ENCODE assay signal across 25 mouse cellular contexts in genomic region chr16:32594701-32595100, GRCm38 (mm10). TPM values are rescaled to one million over a fixed set of nuclear protein-coding genes. Genes with fewer than 3 reads are reported as not detected.
DNase-seq lines count a peak whose midpoint lies in the region; ATAC-seq and TF ChIP-seq lines count a peak whose summit lies in the region.
"Had no signal": no experiment of that assay in that cellular context is flagged by ENCODE, and none has a peak within 500 bp of the region (broad histone marks: within the 10 kb centered on the region; RNA-seq: fewer than 3 reads in every experiment).

No protein-coding gene starts in this region.

- TF ChIP-seq POLR2A in bone marrow macrophage, adult 2 months (IDR thresholded peaks at IDR 0.05; ENCODE audit: borderline replicate concordance, low read depth, low read length), result no peak
- no peak for TF ChIP-seq POLR2A in thymus, adult 2 months (IDR thresholded peaks at IDR 0.05; ENCODE audit: control insufficient read depth, extremely low read depth, insufficient read depth, low read length, poor library complexity)

- H3K9me3 ChIP-seq in kidney, embryonic 16.5 days (ENCODE audit: low read length), result no peaks in the 10 kb centered on the region
- H3K9me3 ChIP-seq in forebrain, embryonic 13.5 days (replicated peaks), result no peaks in the 10 kb centered on the region
- H3K9me3 ChIP-seq: embryonic facial prominence, embryonic 15.5 days; kidney, embryonic 15.5 days; limb, embryonic 13.5 days; midbrain, embryonic 15.5 days; neural tube, embryonic 15.5 days; stomach, embryonic 15.5 days had no signal

- TF ChIP-seq CTCF in bone marrow macrophage, adult 2 months (IDR thresholded peaks at IDR 0.05; ENCODE audit: low read depth, low read length), result no peak
- TF ChIP-seq CTCF in thymus, adult 2 months (IDR thresholded peaks at IDR 0.05; ENCODE audit: borderline replicate concordance, control insufficient read depth, extremely low read depth, insufficient read depth, low read length, poor library complexity), result no peak

- WGBS in kidney, embryonic 16.5 days, result 38% methylated on average over 5 of the region's 5 CpGs
- 26% methylated on average over 5 of the region's 5 CpGs for WGBS in thymus, adult 2 months
- WGBS in forebrain, embryonic 13.5 days, result 87% methylated on average over 5 of the region's 5 CpGs

- H3K9ac ChIP-seq in kidney, embryonic 16.5 days (replicated peaks; ENCODE audit: low read length), result no peak overlapping the region
- no peak overlapping the region for H3K9ac ChIP-seq in forebrain, embryonic 13.5 days
- H3K9ac ChIP-seq: embryonic facial prominence, embryonic 15.5 days; hindbrain, embryonic 14.5 days; kidney, embryonic 15.5 days; limb, embryonic 13.5 days; midbrain, embryonic 15.5 days; neural tube, embryonic 15.5 days; stomach, embryonic 15.5 days had no signal

- H3K4me1 ChIP-seq in kidney, embryonic 16.5 days (ENCODE audit: insufficient read depth, low read length), result no peaks in the 10 kb centered on the region
- H3K4me1 ChIP-seq in bone marrow macrophage, adult 2 months (ENCODE audit: control insufficient read depth, insufficient read depth, low read length), result peaks cover 41% of the 10 kb centered on the region
- H3K4me1 ChIP-seq in thymus, adult 2 months (replicated peaks; ENCODE audit: control insufficient read depth, insufficient read depth, low read length), result peaks cover 21% of the 10 kb centered on the region
- H3K4me1 ChIP-seq in forebrain, embryonic 13.5 days, result no peaks in the 10 kb centered on the region
- H3K4me1 ChIP-seq: embryonic facial prominence, embryonic 15.5 days; limb, embryonic 13.5 days; stomach, embryonic 15.5 days had no signal

- ATAC-seq in kidney, embryonic 16.5 days (ENCODE audit: low FRiP score, low TSS enrichment), result 0 out of 2 replicates have a peak, but pooled peaks have one; percentile 23
- no peak; the same call in 1 of the 2 replicates for ATAC-seq in megakaryocyte progenitor cell, adult 5-6 weeks (replicated peaks; ENCODE audit: poor library complexity)
- ATAC-seq in forebrain, embryonic 13.5 days, result no peak
- ATAC-seq: forebrain, embryonic 14.5 days; midbrain, embryonic 15.5 days had no signal

- no peak overlapping the region for H3K4me3 ChIP-seq in kidney, embryonic 16.5 days (ENCODE audit: low read length)
- H3K4me3 ChIP-seq in bone marrow macrophage, adult 2 months (ENCODE audit: insufficient read depth, low read length), result no peak overlapping the region
- no peak overlapping the region for H3K4me3 ChIP-seq in thymus, adult 2 months (ENCODE audit: control insufficient read depth, insufficient read depth, low read length)
- no peak overlapping the region for H3K4me3 ChIP-seq in forebrain, embryonic 13.5 days
- H3K4me3 ChIP-seq: embryonic facial prominence, embryonic 15.5 days; kidney, embryonic 15.5 days; left cerebral cortex, adult 2 months; limb, embryonic 13.5 days; midbrain, embryonic 15.5 days; neural tube, embryonic 15.5 days; stomach, embryonic 15.5 days had no signal

- DNase-seq in kidney, postnatal 10 days, result no peak
- DNase-seq in thymus, adult 2 months, result peak; percentile 24
- DNase-seq in thymus, postnatal 4 days, result peak; percentile 32
- DNase-seq: B cell, adult 2 months; cerebellum, adult 11 months; cerebellum, adult 9-10 months; cerebellum, postnatal 36 days; kidney, adult 11 months; retina, postnatal 1 day; right cerebral cortex, postnatal 25 days had no signal

- no peak overlapping the region for H3K4me2 ChIP-seq in kidney, embryonic 16.5 days (replicated peaks; ENCODE audit: low read depth, low read length)
- H3K4me2 ChIP-seq in forebrain, embryonic 13.5 days, result no peak overlapping the region
- H3K4me2 ChIP-seq: embryonic facial prominence, embryonic 15.5 days; heart, embryonic 11.5 days; hindbrain, embryonic 14.5 days; kidney, embryonic 15.5 days; limb, embryonic 13.5 days; liver, embryonic 11.5 days; midbrain, embryonic 15.5 days; neural tube, embryonic 15.5 days; stomach, embryonic 15.5 days had no signal

- no peak overlapping the region for H3K27ac ChIP-seq in kidney, embryonic 16.5 days (ENCODE audit: low read length)
- peak overlapping the region; percentile 49 for H3K27ac ChIP-seq in bone marrow macrophage, adult 2 months (ENCODE audit: insufficient read depth, low read depth, low read length)
- H3K27ac ChIP-seq in thymus, adult 2 months (ENCODE audit: control insufficient read depth, insufficient read depth, low read length), result no peak overlapping the region
- no peak overlapping the region for H3K27ac ChIP-seq in forebrain, embryonic 13.5 days
- H3K27ac ChIP-seq: embryonic facial prominence, embryonic 15.5 days; hindbrain, embryonic 14.5 days; kidney, embryonic 15.5 days; left cerebral cortex, adult 2 months; limb, embryonic 13.5 days; midbrain, embryonic 15.5 days; neural tube, embryonic 15.5 days; stomach, embryonic 15.5 days had no signal

- no peaks in the 10 kb centered on the region for H3K36me3 ChIP-seq in kidney, embryonic 16.5 days (ENCODE audit: insufficient read depth, low read length)
- H3K36me3 ChIP-seq in thymus, adult 2 months (ENCODE audit: control insufficient read depth, insufficient read depth, low read length), result no peaks in the 10 kb centered on the region
- H3K36me3 ChIP-seq in forebrain, embryonic 13.5 days (ENCODE audit: poor library complexity, severe bottlenecking), result no peaks in the 10 kb centered on the region
- H3K36me3 ChIP-seq: embryonic facial prominence, embryonic 15.5 days; kidney, embryonic 15.5 days; limb, embryonic 13.5 days; midbrain, embryonic 15.5 days; neural tube, embryonic 15.5 days; stomach, embryonic 15.5 days had no signal

- no peaks in the 10 kb centered on the region for H3K27me3 ChIP-seq in kidney, embryonic 16.5 days (ENCODE audit: insufficient read depth, low read length)
- no peaks in the 10 kb centered on the region for H3K27me3 ChIP-seq in thymus, adult 2 months (ENCODE audit: control insufficient read depth, insufficient read depth, low read length)
- H3K27me3 ChIP-seq in forebrain, embryonic 13.5 days, result no peaks in the 10 kb centered on the region
- H3K27me3 ChIP-seq: embryonic facial prominence, embryonic 15.5 days; kidney, embryonic 15.5 days; limb, embryonic 13.5 days; midbrain, embryonic 15.5 days; neural tube, embryonic 15.5 days; stomach, embryonic 15.5 days had no signal

RNA-seq across cellular contexts. Expression of gene Tfrc, which starts 14.0 kb away (rescaled TPM):
- polyA plus RNA-seq in kidney, embryonic 16.5 days (2015; fragmentation: Nextera tagmentation; extraction: Ambion mirVana), result 46.5 and 48.5 TPM in 2 replicates
- 45.0 and 47.0 TPM in 2 replicates for polyA plus RNA-seq in bone marrow macrophage, adult 2 months (2012; ENCODE audit: insufficient read depth, insufficient read length, missing spikeins)
- polyA plus RNA-seq in thymus, adult 2 months (2012; rRNA removed), result 11.7 and 14.2 TPM in 2 replicates
- 111 and 138 TPM in 2 replicates for total RNA-seq in megakaryocyte progenitor cell, adult 5-6 weeks (2015)
- 110 and 143 TPM in 2 replicates for total RNA-seq in megakaryocyte progenitor cell, adult 5-6 weeks (2017)
- 32.0 and 42.1 TPM in 2 replicates for polyA plus RNA-seq in forebrain, embryonic 13.5 days (2015; fragmentation: Nextera tagmentation; extraction: Ambion mirVana)

RNA-seq across cellular contexts. Expression of gene Tnk2, which starts 49.0 kb away (rescaled TPM):
- polyA plus RNA-seq in kidney, embryonic 16.5 days (2015; fragmentation: Nextera tagmentation; extraction: Ambion mirVana), result 10.9 and 11.3 TPM in 2 replicates
- 3.5 and 6.8 TPM in 2 replicates for polyA plus RNA-seq in bone marrow macrophage, adult 2 months (2012; ENCODE audit: insufficient read depth, insufficient read length, missing spikeins)
- 479 and 508 TPM in 2 replicates for polyA plus RNA-seq in thymus, adult 2 months (2012; rRNA removed)
- 5.9 and 6.9 TPM in 2 replicates for total RNA-seq in megakaryocyte progenitor cell, adult 5-6 weeks (2015)
- 8.0 and 15.5 TPM in 2 replicates for total RNA-seq in megakaryocyte progenitor cell, adult 5-6 weeks (2017)
- 14.6 TPM in 2 replicates for polyA plus RNA-seq in forebrain, embryonic 13.5 days (2015; fragmentation: Nextera tagmentation; extraction: Ambion mirVana)

Comparison
In these comparisons a context has a peak if more than half of its experiments do, and no peak if none do; other contexts are left out.
1. RNA of gene Tnk2, which starts 49.0 kb away (polyA plus RNA-seq): 479 to 508 TPM in thymus, adult 2 months; 14.6 TPM in forebrain, embryonic 13.5 days, 10.9 to 11.3 TPM in kidney, embryonic 16.5 days and 3.5 to 6.8 TPM in bone marrow macrophage, adult 2 months; every median in the first group is over 10 times any median in the second.